Mouse (Mus musculus): ENCODE results near the gene Prkg1.

Gene Prkg1

GRCm38 (mm10) chr19:30843637-30844036, 921.2 kb downstream of the Prkg1 start:
- no peak for DNase-seq (ENCODE audit: low read depth, low spot score)

GRCm38 (mm10) chr19:30843052-30843564, 921.7 kb downstream of the Prkg1 start:
- DNase-seq (ENCODE audit: low read depth, low spot score) = peak; percentile 43

- no peak for DNase-seq (ENCODE audit: low read depth, low spot score)
These were observed 922.2 kb downstream of the Prkg1 start for GRCm38 (mm10) chr19:30842640-30843039.

GRCm38 (mm10) chr19:30833045-30833651, 931.7 kb downstream of the Prkg1 start:
- no peak for DNase-seq (ENCODE audit: low read depth, low spot score)

GRCm38 (mm10) chr19:30829231-30829775, 935.5 kb downstream of the Prkg1 start:
- no peak for DNase-seq (ENCODE audit: low read depth, low spot score)

- peak; percentile 40 for DNase-seq (ENCODE audit: low read depth, low spot score)
These were observed 937.0 kb downstream of the Prkg1 start for GRCm38 (mm10) chr19:30827820-30828219.

GRCm38 (mm10) chr19:30826106-30826505, 938.7 kb downstream of the Prkg1 start:
- DNase-seq (ENCODE audit: low read depth, low spot score) = no peak

- DNase-seq (ENCODE audit: low read depth, low spot score) = peak; percentile 19
These were observed 949.2 kb downstream of the Prkg1 start for GRCm38 (mm10) chr19:30815661-30816060.

- DNase-seq (ENCODE audit: low read depth, low spot score) = no peak
These were observed 958.6 kb downstream of the Prkg1 start for GRCm38 (mm10) chr19:30806265-30806664.

GRCm38 (mm10) chr19:30780803-30781202, 984.0 kb downstream of the Prkg1 start:
- no peak for DNase-seq (ENCODE audit: low read depth, low spot score)

GRCm38 (mm10) chr19:30768316-30768715, 996.5 kb downstream of the Prkg1 start:
- no peak for DNase-seq (ENCODE audit: low read depth, low spot score)

GRCm38 (mm10) chr19:30744426-30744825, 1020.4 kb downstream of the Prkg1 start:
- DNase-seq (ENCODE audit: low read depth, low spot score) = no peak

GRCm38 (mm10) chr19:30699130-30699529, 1065.7 kb downstream of the Prkg1 start:
- DNase-seq (ENCODE audit: low read depth, low spot score) = no peak

- no peak for DNase-seq (ENCODE audit: low read depth, low spot score)
These were observed 1073.6 kb downstream of the Prkg1 start for GRCm38 (mm10) chr19:30691258-30691657.

- DNase-seq (ENCODE audit: low read depth, low spot score) = no peak
These were observed 1074.1 kb downstream of the Prkg1 start for GRCm38 (mm10) chr19:30690691-30691090.

GRCm38 (mm10) chr19:30687942-30688341, 1076.9 kb downstream of the Prkg1 start:
- no peak for DNase-seq (ENCODE audit: low read depth, low spot score)

GRCm38 (mm10) chr19:30676308-30676707, 1088.5 kb downstream of the Prkg1 start:
- DNase-seq (ENCODE audit: low read depth, low spot score) = no peak

- peak; percentile 46 for DNase-seq (ENCODE audit: low read depth, low spot score)
These were observed 1100.6 kb downstream of the Prkg1 start for GRCm38 (mm10) chr19:30664269-30664668.

GRCm38 (mm10) chr19:30642629-30643170, 1122.1 kb downstream of the Prkg1 start:
- no peak for DNase-seq (ENCODE audit: low read depth, low spot score)

- DNase-seq (ENCODE audit: low read depth, low spot score) = no peak
These were observed 1127.4 kb downstream of the Prkg1 start for GRCm38 (mm10) chr19:30637471-30637870.

GRCm38 (mm10) chr19:30631051-30631450, 1133.8 kb downstream of the Prkg1 start:
- no peak for DNase-seq (ENCODE audit: low read depth, low spot score)

- DNase-seq (ENCODE audit: low read depth, low spot score) = no peak
These were observed 1138.8 kb downstream of the Prkg1 start for GRCm38 (mm10) chr19:30626036-30626435.

GRCm38 (mm10) chr19:30625391-30625790, 1139.4 kb downstream of the Prkg1 start:
- no peak for DNase-seq (ENCODE audit: low read depth, low spot score)
